Mouse (Mus musculus): ENCODE measurements around the gene Ocel1. TPM values are rescaled to one million over a fixed set of nuclear protein-coding genes. Genes with fewer than 3 reads are reported as not detected.

The Ocel1 gene
- total and polyA plus RNA-seq, 3 experiments: 6.2 to 32.3 (median 18.0) TPM

DNA sequence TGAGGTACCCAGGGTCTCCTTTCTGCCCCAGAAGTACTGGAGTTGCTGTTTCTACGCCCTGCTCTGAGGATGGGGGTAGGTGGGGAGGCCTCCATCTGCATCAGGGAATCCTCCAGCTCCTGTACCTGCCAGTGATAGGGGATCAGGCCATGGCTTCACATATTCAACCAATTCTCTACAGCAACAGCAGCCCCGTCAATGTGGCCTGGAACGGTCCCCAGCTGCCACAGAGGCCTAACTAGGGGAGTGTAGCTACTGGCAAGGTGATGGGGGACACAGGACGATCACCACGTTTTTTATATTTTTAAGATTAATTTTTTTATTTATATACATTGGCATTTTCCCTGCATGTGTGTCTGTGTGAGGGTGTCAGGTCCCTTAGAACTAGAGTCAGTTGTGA is 21.3 kb downstream of the Ocel1 start:
- H3K9me3 ChIP-seq (replicated peaks): no peaks in the 10 kb centered on the region
- peaks cover 40% of the 10 kb centered on the region for H3K4me1 ChIP-seq (ENCODE audit: insufficient read depth, low read depth, low read length)
- H3K4me3 ChIP-seq (ENCODE audit: low read depth, low read length): no peak overlapping the region
- DNase-seq (ENCODE audit: low spot score) (no peak), ATAC-seq (ENCODE audit: extremely low read depth, insufficient number of reproducible peaks, low FRiP score, poor library complexity, severe bottlenecking) (no peak)
- peaks cover 16% of the 10 kb centered on the region for H3K27me3 ChIP-seq (ENCODE audit: insufficient read depth, low read length)
- TF ChIP-seq TAL1 (conservative IDR thresholded peaks at IDR 0.05; ENCODE audit: low read depth, low read length): no peak
- no peak for TF ChIP-seq POLR2AphosphoS5 (IDR thresholded peaks at IDR 0.05; ENCODE audit: insufficient replicate concordance, low read depth, low read length)
- no peak for TF ChIP-seq GATA1 (IDR thresholded peaks at IDR 0.05; ENCODE audit: borderline replicate concordance, low read length)
- TF ChIP-seq GATA2 (IDR thresholded peaks at IDR 0.05; ENCODE audit: borderline replicate concordance, low read depth, low read length): no peak
- TF ChIP-seq CTCF (IDR thresholded peaks at IDR 0.05; ENCODE audit: low read depth, low read length): no peak
- no peaks in the 10 kb centered on the region for H3K36me3 ChIP-seq (replicated peaks)

DNA sequence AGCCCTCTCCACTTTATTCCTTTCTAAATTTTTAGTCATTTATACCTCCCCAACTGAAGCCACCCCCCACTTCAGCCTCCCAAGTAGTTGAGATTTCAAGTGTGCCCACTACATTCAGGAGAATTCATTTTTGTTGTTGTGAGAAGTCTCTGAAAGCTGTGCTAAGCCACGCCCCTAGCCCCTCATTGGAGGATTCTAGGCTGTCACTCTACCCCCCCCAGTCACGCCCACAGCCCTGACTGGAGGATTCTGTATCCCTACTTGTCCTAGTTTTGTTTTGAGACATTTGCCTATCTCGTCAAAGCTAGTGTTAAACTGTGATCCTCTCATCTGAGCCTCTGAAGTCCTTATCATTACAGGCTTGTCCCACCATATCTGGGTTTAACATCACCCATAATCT is 21.8 kb downstream of the Ocel1 start:
- peak; percentile 55 for DNase-seq (ENCODE audit: low spot score)
- Histone ChIP-seq H3K27me3 (ENCODE audit: insufficient read depth, low read length) (peaks cover 13% of the 10 kb centered on the region), H3K36me3 (replicated peaks) (peaks cover 4% of the 10 kb centered on the region), H3K9me3 (replicated peaks) (no peaks in the 10 kb centered on the region), H3K4me1 (ENCODE audit: insufficient read depth, low read depth, low read length) (peaks cover 45% of the 10 kb centered on the region), H3K4me3 (ENCODE audit: low read depth, low read length) (peak overlapping the region; percentile 47; the same call in 1 of the 2 replicates)
- TF ChIP-seq GATA2 (IDR thresholded peaks at IDR 0.05; ENCODE audit: borderline replicate concordance, low read depth, low read length): no peak
- no peak for TF ChIP-seq CTCF (IDR thresholded peaks at IDR 0.05; ENCODE audit: low read depth, low read length)
- no peak for TF ChIP-seq TAL1 (conservative IDR thresholded peaks at IDR 0.05; ENCODE audit: low read depth, low read length)
- no peak; the same call in 1 of the 2 replicates for ATAC-seq (ENCODE audit: extremely low read depth, insufficient number of reproducible peaks, low FRiP score, poor library complexity, severe bottlenecking)

- ATAC-seq (ENCODE audit: extremely low read depth, insufficient number of reproducible peaks, low FRiP score, poor library complexity, severe bottlenecking) (no peak), DNase-seq (ENCODE audit: low spot score) (no peak)
- TF ChIP-seq GATA2 (IDR thresholded peaks at IDR 0.05; ENCODE audit: borderline replicate concordance, low read depth, low read length): no peak
- TF ChIP-seq CTCF (IDR thresholded peaks at IDR 0.05; ENCODE audit: low read depth, low read length): no peak
- no peak for TF ChIP-seq POLR2AphosphoS5 (IDR thresholded peaks at IDR 0.05; ENCODE audit: insufficient replicate concordance, low read depth, low read length)
- no peak for TF ChIP-seq TAL1 (conservative IDR thresholded peaks at IDR 0.05; ENCODE audit: low read depth, low read length)
- TF ChIP-seq GATA1 (IDR thresholded peaks at IDR 0.05; ENCODE audit: borderline replicate concordance, low read length): no peak
- H3K4me1 ChIP-seq (ENCODE audit: insufficient read depth, low read depth, low read length): peaks cover 54% of the 10 kb centered on the region
- no peaks in the 10 kb centered on the region for H3K9me3 ChIP-seq (replicated peaks)
- peaks cover 17% of the 10 kb centered on the region for H3K36me3 ChIP-seq (replicated peaks)
- no peak overlapping the region for H3K4me3 ChIP-seq (ENCODE audit: low read depth, low read length)
- peaks cover 7% of the 10 kb centered on the region for H3K27me3 ChIP-seq (ENCODE audit: insufficient read depth, low read length)
Observed at GRCm38 (mm10) chr8:71394481-71394880, 23.4 kb downstream of the Ocel1 start.

DNA sequence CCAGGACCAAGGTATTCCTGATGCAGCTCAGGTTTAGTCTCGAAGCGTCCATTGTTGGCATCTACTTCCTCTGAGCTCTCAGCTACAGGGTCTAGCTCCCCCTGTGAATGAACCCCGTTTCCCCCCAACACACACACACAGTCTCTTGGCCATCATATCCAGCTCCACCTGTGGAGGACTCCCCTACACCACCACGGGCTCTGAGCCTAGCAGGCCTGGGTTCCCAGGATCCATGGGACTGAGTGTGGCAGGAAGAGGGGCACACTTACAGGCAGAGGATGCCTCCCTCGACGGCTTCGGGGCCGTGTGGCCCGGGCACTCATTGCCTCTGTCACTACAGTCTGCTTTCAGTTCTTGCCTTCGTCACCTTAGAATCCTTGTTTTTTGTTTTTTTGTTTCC is 24.0 kb downstream of the Ocel1 start:
- H3K27me3 ChIP-seq (ENCODE audit: insufficient read depth, low read length): peaks cover 7% of the 10 kb centered on the region
- TF ChIP-seq GATA1 (IDR thresholded peaks at IDR 0.05; ENCODE audit: borderline replicate concordance, low read length): no peak
- no peak for TF ChIP-seq POLR2AphosphoS5 (IDR thresholded peaks at IDR 0.05; ENCODE audit: insufficient replicate concordance, low read depth, low read length)
- no peak for TF ChIP-seq TAL1 (conservative IDR thresholded peaks at IDR 0.05; ENCODE audit: low read depth, low read length)
- no peak for TF ChIP-seq GATA2 (IDR thresholded peaks at IDR 0.05; ENCODE audit: borderline replicate concordance, low read depth, low read length)
- no peak for TF ChIP-seq CTCF (IDR thresholded peaks at IDR 0.05; ENCODE audit: low read depth, low read length)
- peaks cover 56% of the 10 kb centered on the region for H3K4me1 ChIP-seq (ENCODE audit: insufficient read depth, low read depth, low read length)
- peaks cover 22% of the 10 kb centered on the region for H3K36me3 ChIP-seq (replicated peaks)
- ATAC-seq (ENCODE audit: extremely low read depth, insufficient number of reproducible peaks, low FRiP score, poor library complexity, severe bottlenecking) (no peak), DNase-seq (ENCODE audit: low spot score) (no peak)
- no peak overlapping the region for H3K4me3 ChIP-seq (ENCODE audit: low read depth, low read length)
- no peaks in the 10 kb centered on the region for H3K9me3 ChIP-seq (replicated peaks)

- H3K36me3 ChIP-seq (replicated peaks): peaks cover 26% of the 10 kb centered on the region
- H3K4me3 ChIP-seq (ENCODE audit: low read depth, low read length): peak within 1 kb of the TSS; percentile 78
- no peak for ATAC-seq (ENCODE audit: extremely low read depth, insufficient number of reproducible peaks, low FRiP score, poor library complexity, severe bottlenecking)
- H3K9me3 ChIP-seq (replicated peaks): no peaks in the 10 kb centered on the region
- H3K27me3 ChIP-seq (ENCODE audit: insufficient read depth, low read length): peaks cover 4% of the 10 kb centered on the region
- TF ChIP-seq POLR2AphosphoS5 (IDR thresholded peaks at IDR 0.05; ENCODE audit: insufficient replicate concordance, low read depth, low read length): no peak
- TF ChIP-seq GATA1 (IDR thresholded peaks at IDR 0.05; ENCODE audit: borderline replicate concordance, low read length): no peak
- TF ChIP-seq GATA2 (IDR thresholded peaks at IDR 0.05; ENCODE audit: borderline replicate concordance, low read depth, low read length): no peak
- no peak for TF ChIP-seq CTCF (IDR thresholded peaks at IDR 0.05; ENCODE audit: low read depth, low read length)
- TF ChIP-seq TAL1 (conservative IDR thresholded peaks at IDR 0.05; ENCODE audit: low read depth, low read length): no peak
- DNase-seq (ENCODE audit: low spot score): no peak
- peaks cover 56% of the 10 kb centered on the region for H3K4me1 ChIP-seq (ENCODE audit: insufficient read depth, low read depth, low read length)
Observed at GRCm38 (mm10) chr8:71395629-71396028, 24.5 kb downstream of the Ocel1 start, which contains the start of gene Ushbp1. Gene Ushbp1 (minus strand): TSS chr8:71395802.

- Histone ChIP-seq H3K9me3 (replicated peaks) (no peaks in the 10 kb centered on the region), H3K36me3 (replicated peaks) (peaks cover 36% of the 10 kb centered on the region), H3K4me3 (ENCODE audit: low read depth, low read length) (peak within 1 kb of the TSS; percentile 78), H3K4me1 (ENCODE audit: insufficient read depth, low read depth, low read length) (peaks cover 62% of the 10 kb centered on the region), H3K27me3 (ENCODE audit: insufficient read depth, low read length) (no peaks in the 10 kb centered on the region; the same call in 1 of the 2 replicates)
- TF ChIP-seq CTCF (IDR thresholded peaks at IDR 0.05; ENCODE audit: low read depth, low read length) (no peak), GATA1 (IDR thresholded peaks at IDR 0.05; ENCODE audit: borderline replicate concordance, low read length) (no peak), TAL1 (conservative IDR thresholded peaks at IDR 0.05; ENCODE audit: low read depth, low read length) (no peak), GATA2 (IDR thresholded peaks at IDR 0.05; ENCODE audit: borderline replicate concordance, low read depth, low read length) (no peak), POLR2AphosphoS5 (IDR thresholded peaks at IDR 0.05; ENCODE audit: insufficient replicate concordance, low read depth, low read length) (no peak)
- ATAC-seq (ENCODE audit: extremely low read depth, insufficient number of reproducible peaks, low FRiP score, poor library complexity, severe bottlenecking): peak; percentile 98
- DNase-seq (ENCODE audit: low spot score): peak; percentile 97
Observed at GRCm38 (mm10) chr8:71396639-71397305, 25.7 kb downstream of the Ocel1 start, which contains the start of gene Babam1. Gene Babam1 (plus strand): TSS chr8:71396861.
